Mouse (Mus musculus) midbrain, embryonic 16.5 days (tissue): ENCODE results near the gene Lrrc75b. TPM values are rescaled to one million over a fixed set of nuclear protein-coding genes. Genes with fewer than 3 reads are reported as not detected.

Source experiments
- ATAC-seq: fragments of 200-750 bp; cut with Nextera tagmentation; 2 replicates; pipeline ENCODE4 v1.8.0; 2017; ENCODE audit warnings: moderate TSS enrichment
- H3K27ac ChIP-seq: fragments of 300-500 bp; sonication (generic); 2 replicates; pipeline ENCODE4 v1.5.1; 2014; ENCODE audit warnings: mild to moderate bottlenecking, low read length, mixed read lengths
- H3K27me3 ChIP-seq: fragments of 300-500 bp; sonication (generic); 2 replicates; pipeline ENCODE4 v1.6.1; 2014; ENCODE audit warnings: low read depth, low read length, mixed read lengths; ENCODE audit not compliant: control insufficient read depth, insufficient read depth
- H3K36me3 ChIP-seq: fragments of 300-500 bp; sonication (generic); 2 replicates; pipeline ENCODE4 v1.6.1; 2014; ENCODE audit warnings: mild to moderate bottlenecking, low read length, moderate library complexity, mixed read lengths; ENCODE audit not compliant: control insufficient read depth, insufficient read depth
- H3K4me1 ChIP-seq: fragments of 300-500 bp; sonication (generic); 2 replicates; pipeline ENCODE4 v1.6.1; 2014; ENCODE audit warnings: mild to moderate bottlenecking, low read length, mixed read lengths; ENCODE audit not compliant: control insufficient read depth, insufficient read depth
- H3K4me2 ChIP-seq: fragments of 300-500 bp; sonication (generic); 2 replicates; pipeline ENCODE4 v1.6.1; 2014; ENCODE audit warnings: mild to moderate bottlenecking, low read length, mixed read lengths
- H3K4me3 ChIP-seq: fragments of 300-500 bp; sonication (generic); 2 replicates; pipeline ENCODE4 v1.5.1; 2014; ENCODE audit warnings: low read depth, mild to moderate bottlenecking, low read length, moderate library complexity, mixed read lengths
- H3K9ac ChIP-seq: fragments of 300-500 bp; sonication (generic); 2 replicates; pipeline ENCODE4 v1.6.1; 2014; ENCODE audit warnings: low read depth, low read length, mixed read lengths
- H3K9me3 ChIP-seq: fragments of 300-500 bp; sonication (generic); replicated peaks from 2 replicates; pipeline ENCODE4 v1.6.1; 2014; ENCODE audit warnings: mild to moderate bottlenecking, low read length, mixed read lengths; ENCODE audit not compliant: control insufficient read depth, poor library complexity, severe bottlenecking
- WGBS: fragments of 180-500 bp; shearing (Covaris S2); extraction: QIAGEN DNeasy Blood & Tissue Kit; methylation state at CpG from one replicate; pipeline ENCODE4 v1.1.7; 2014; 5-methylcytosine and 5-hydroxymethylcytosine counted together
- polyA plus RNA-seq: library from polyadenylated mRNA; unstranded; fragments of >200 nt; fragmentation: Nextera tagmentation; extraction: Ambion mirVana; gene quantifications from 2 replicates; pipeline ENCODE4 v1.2.1, GENCODE M21; 2015

Gene Lrrc75b
- polyA plus RNA-seq, 1 experiment from 2014 or later, result 44.7 TPM

GRCm38 (mm10) chr10:75516038-75516723 is 43.9 kb downstream of the Lrrc75b start:
- H3K9me3 ChIP-seq, result no peaks in the 10 kb centered on the region
- H3K4me2 ChIP-seq, result peak overlapping the region; percentile 77
- WGBS, result 28% methylated on average over 8 of the region's 8 CpGs
- H3K4me1 ChIP-seq, result peaks cover 32% of the 10 kb centered on the region
- peak overlapping the region; percentile 85 for H3K4me3 ChIP-seq
- no peak for ATAC-seq
- peak overlapping the region; percentile 97 for H3K9ac ChIP-seq
- peaks cover 5% of the 10 kb centered on the region; the same call in 1 of the 2 replicates for H3K36me3 ChIP-seq
- peak overlapping the region; percentile 92 for H3K27ac ChIP-seq
- H3K27me3 ChIP-seq, result no peaks in the 10 kb centered on the region

DNA sequence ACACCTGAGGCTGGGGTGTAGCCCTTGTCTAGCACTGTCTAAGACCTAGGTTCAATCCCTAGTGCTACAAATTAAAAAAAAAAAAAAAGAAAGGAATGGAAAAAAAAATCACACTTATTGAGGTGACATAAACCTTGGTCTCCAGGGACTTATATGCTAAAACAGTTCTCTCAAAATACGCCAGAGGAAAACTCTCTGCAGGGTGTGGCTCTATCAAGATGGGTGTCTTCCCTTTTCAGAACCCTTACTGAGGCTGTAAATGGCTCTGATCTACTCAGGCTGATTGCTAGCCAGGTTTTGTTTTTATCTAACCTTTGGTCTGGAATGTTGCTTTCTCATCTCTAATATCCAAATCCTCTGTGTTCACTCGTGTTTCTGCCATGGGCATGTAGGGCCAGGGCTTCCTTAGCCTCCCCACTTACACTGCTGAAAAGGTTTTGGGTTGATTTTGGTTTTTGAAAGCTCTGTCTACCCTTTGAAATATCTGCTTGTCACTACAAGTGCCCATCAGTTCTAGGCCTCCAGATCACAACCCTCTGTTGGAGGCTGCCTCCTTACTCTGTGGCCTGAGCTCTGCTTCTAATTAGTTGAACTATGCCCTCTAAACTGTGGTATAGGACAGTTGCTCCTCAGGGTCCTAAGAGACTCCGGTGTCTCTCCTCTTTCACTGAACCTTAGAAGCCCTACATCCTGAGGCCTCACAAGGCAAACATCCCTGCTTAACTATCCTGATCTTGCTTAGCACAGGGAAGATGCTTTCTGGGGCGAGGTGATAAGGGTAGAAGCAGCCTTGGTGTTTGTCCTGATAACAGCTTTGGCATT is 44.7 kb downstream of the Lrrc75b start:
- Histone ChIP-seq H3K4me2 (peak overlapping the region; percentile 77; the same call in 1 of the 2 replicates), H3K4me1 (peaks cover 31% of the 10 kb centered on the region), H3K9me3 (no peaks in the 10 kb centered on the region), H3K9ac (0 out of 2 replicates have a peak overlapping the region, but pooled peaks have one; percentile 5), H3K36me3 (peaks cover 8% of the 10 kb centered on the region), H3K27ac (no peak overlapping the region), H3K4me3 (no peak overlapping the region; the same call in 1 of the 2 replicates), H3K27me3 (no peaks in the 10 kb centered on the region)
- 83% methylated on average over 4 of the region's 4 CpGs for WGBS
- ATAC-seq, result no peak

- Histone ChIP-seq H3K36me3 (peaks cover 16% of the 10 kb centered on the region), H3K27me3 (no peaks in the 10 kb centered on the region), H3K9me3 (no peaks in the 10 kb centered on the region), H3K9ac (no peak overlapping the region), H3K4me3 (no peak overlapping the region), H3K4me2 (no peak overlapping the region), H3K27ac (no peak overlapping the region), H3K4me1 (peaks cover 28% of the 10 kb centered on the region)
- no peak for ATAC-seq
- 86% methylated on average over 7 of the region's 7 CpGs for WGBS
Observed at GRCm38 (mm10) chr10:75514361-75514760, 45.8 kb downstream of the Lrrc75b start.

DNA sequence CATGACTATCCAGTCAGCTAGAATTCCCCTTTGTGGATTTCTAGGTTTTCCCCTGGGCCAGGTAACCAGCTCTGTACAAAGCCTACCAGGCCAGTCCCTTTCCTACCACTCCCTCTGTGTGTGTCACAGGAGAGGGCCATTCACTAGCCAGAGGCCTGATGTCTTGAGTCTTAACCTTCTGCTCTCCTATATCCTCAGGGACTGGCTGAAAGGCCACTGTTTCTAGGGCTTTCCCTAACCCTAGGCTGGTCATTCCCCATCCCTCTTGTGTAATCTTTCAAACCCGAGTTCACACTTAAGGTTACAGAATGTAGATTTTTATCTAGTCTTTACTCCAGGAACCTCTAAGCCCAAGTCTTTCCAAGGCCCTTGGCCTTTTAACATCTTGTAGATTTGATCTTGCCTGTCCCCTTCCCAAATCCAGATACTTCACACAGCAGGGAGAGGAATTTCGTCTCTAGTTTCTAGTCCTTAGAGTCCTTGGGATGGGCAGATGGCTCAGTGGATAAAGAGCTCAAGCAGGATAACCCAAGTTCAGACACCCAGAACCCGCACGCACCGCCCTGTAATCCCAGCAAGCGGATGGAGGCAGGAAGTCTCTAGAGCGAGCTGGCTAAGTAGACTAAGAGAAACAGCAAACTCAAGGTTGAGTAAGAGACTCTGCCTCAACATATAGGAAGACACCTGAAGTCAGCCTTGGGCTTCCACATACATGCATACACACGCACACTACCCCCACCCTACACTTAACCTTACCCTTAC is 46.6 kb downstream of the Lrrc75b start:
- WGBS, result 93% methylated on average over 8 of the region's 8 CpGs
- Histone ChIP-seq H3K9me3 (no peaks in the 10 kb centered on the region), H3K9ac (no peak overlapping the region), H3K4me3 (no peak overlapping the region), H3K27ac (no peak overlapping the region), H3K4me2 (no peak overlapping the region), H3K4me1 (peaks cover 19% of the 10 kb centered on the region), H3K27me3 (no peaks in the 10 kb centered on the region), H3K36me3 (peaks cover 24% of the 10 kb centered on the region)
- ATAC-seq, result no peak

GRCm38 (mm10) chr10:75512796-75513195 is 47.3 kb downstream of the Lrrc75b start:
- no peaks in the 10 kb centered on the region for H3K9me3 ChIP-seq
- H3K4me3 ChIP-seq, result no peak overlapping the region
- no peak overlapping the region for H3K9ac ChIP-seq
- no peak for ATAC-seq
- no peak overlapping the region for H3K4me2 ChIP-seq
- no peaks in the 10 kb centered on the region for H3K27me3 ChIP-seq
- H3K27ac ChIP-seq, result no peak overlapping the region
- peaks cover 19% of the 10 kb centered on the region for H3K4me1 ChIP-seq
- peaks cover 31% of the 10 kb centered on the region for H3K36me3 ChIP-seq
- WGBS, result 88% methylated on average over 7 of the region's 7 CpGs

DNA sequence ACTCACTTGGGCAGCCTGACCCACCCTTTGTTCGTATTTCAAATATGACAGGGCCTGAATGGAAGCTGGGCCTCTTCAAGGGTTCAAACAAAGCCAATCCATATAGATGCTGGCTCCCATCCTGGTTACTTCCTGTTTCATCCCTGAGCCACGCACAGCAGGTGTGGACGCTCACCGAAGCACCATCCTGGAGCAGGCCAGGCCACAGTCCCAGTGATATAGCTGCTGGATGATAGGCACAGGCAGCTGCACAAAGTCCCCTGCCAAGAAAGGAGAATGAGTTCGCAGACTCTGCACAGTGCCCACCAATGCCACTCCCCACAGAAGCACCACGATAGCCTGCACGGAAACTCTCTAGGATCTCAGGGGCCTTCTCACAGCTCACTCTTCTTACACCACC is 48.2 kb downstream of the Lrrc75b start:
- Histone ChIP-seq H3K4me2 (no peak overlapping the region), H3K36me3 (peaks cover 38% of the 10 kb centered on the region)
- WGBS, result 89% methylated on average over 7 of the region's 7 CpGs

DNA sequence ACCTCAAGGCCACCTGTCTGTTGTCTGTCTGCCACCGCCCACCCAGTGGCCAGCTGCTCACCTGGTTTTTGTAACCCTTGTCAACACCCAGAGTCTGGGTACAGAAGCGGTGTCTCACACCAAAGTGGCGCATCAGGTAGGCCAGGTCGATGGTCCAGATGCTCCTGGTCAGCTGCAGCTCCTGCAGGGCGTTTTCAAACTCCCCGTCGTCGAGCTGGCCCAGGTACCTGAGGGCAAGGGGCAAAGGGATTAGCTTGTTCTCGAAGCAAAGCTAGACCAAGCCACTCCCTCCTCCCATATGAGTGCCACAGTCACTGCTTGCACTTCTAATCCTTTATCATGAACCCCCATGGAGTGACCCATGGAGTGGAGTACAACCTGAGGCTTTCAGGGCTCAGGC is 49.1 kb downstream of the Lrrc75b start:
- Histone ChIP-seq H3K9me3 (no peaks in the 10 kb centered on the region), H3K36me3 (peaks cover 38% of the 10 kb centered on the region), H3K9ac (no peak overlapping the region), H3K4me1 (peaks cover 14% of the 10 kb centered on the region), H3K27me3 (no peaks in the 10 kb centered on the region), H3K4me3 (no peak overlapping the region), H3K4me2 (no peak overlapping the region), H3K27ac (no peak overlapping the region)
- WGBS, result 86% methylated on average over 9 of the region's 9 CpGs
- no peak for ATAC-seq

More for the DNA sequence above, 48.2 kb downstream of the Lrrc75b start:
- Histone ChIP-seq H3K9me3 (no peaks in the 10 kb centered on the region), H3K4me3 (no peak overlapping the region), H3K27ac (no peak overlapping the region), H3K27me3 (no peaks in the 10 kb centered on the region), H3K4me1 (peaks cover 19% of the 10 kb centered on the region), H3K9ac (no peak overlapping the region)
- ATAC-seq, result no peak

GRCm38 (mm10) chr10:75510446-75510845 is 49.7 kb downstream of the Lrrc75b start:
- Histone ChIP-seq H3K36me3 (peaks cover 38% of the 10 kb centered on the region), H3K9ac (no peak overlapping the region), H3K27me3 (no peaks in the 10 kb centered on the region), H3K4me1 (peaks cover 8% of the 10 kb centered on the region; the same call in 1 of the 2 replicates), H3K4me2 (no peak overlapping the region), H3K4me3 (no peak overlapping the region), H3K27ac (no peak overlapping the region), H3K9me3 (no peaks in the 10 kb centered on the region)
- 96% methylated on average over 7 of the region's 7 CpGs for WGBS
- no peak for ATAC-seq
